Mouse (Mus musculus) urinary bladder, adult 2 months (tissue): Measurements from ENCODE around the gene Gm14496. TPM values are rescaled to one million over a fixed set of nuclear protein-coding genes. Genes with fewer than 3 reads are reported as not detected.
"Not testable (repeated sequence)": the region's sequence is repeated elsewhere in the genome, so short reads cannot be mapped to it uniquely, and the experiment has no call there.

Experiments
- DNase-seq: peaks from one replicate; pipeline ENCODE4 v3.0.0; 2022; ENCODE audit warnings: low spot score
- polyA plus RNA-seq: library from polyadenylated mRNA; depleted of rRNA; stranded (reverse); fragments of >200 nt; gene quantifications from 2 replicates; pipeline ENCODE4 v1.2.3, GENCODE M21; 2012; rRNA removed

The Gm14496 gene
- polyA plus RNA-seq: not detected in 2 replicates

DNA sequence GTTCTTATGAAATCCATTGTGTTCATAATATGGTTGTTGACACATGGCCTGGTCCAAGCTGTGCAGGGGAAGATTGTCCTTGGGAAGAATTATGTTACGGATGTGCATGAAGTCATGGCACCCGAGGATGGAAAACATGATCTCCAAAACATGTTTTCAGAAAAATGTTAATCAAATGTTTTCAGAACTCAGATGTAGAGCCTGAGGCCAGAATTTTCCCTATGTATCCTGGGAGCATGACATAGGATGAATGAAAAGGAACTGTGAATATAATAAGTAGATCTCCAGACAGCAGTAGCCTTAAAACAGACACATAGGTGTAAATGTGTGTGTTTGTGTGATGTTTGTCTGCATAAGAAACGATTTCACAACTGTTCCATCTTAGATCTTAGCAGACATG lies at the start of gene Gm14496:
TSS of gene Gm14496 (plus strand) at position 301 of the 400 bp plus-strand sequence.
- DNase-seq: no peak

DNA sequence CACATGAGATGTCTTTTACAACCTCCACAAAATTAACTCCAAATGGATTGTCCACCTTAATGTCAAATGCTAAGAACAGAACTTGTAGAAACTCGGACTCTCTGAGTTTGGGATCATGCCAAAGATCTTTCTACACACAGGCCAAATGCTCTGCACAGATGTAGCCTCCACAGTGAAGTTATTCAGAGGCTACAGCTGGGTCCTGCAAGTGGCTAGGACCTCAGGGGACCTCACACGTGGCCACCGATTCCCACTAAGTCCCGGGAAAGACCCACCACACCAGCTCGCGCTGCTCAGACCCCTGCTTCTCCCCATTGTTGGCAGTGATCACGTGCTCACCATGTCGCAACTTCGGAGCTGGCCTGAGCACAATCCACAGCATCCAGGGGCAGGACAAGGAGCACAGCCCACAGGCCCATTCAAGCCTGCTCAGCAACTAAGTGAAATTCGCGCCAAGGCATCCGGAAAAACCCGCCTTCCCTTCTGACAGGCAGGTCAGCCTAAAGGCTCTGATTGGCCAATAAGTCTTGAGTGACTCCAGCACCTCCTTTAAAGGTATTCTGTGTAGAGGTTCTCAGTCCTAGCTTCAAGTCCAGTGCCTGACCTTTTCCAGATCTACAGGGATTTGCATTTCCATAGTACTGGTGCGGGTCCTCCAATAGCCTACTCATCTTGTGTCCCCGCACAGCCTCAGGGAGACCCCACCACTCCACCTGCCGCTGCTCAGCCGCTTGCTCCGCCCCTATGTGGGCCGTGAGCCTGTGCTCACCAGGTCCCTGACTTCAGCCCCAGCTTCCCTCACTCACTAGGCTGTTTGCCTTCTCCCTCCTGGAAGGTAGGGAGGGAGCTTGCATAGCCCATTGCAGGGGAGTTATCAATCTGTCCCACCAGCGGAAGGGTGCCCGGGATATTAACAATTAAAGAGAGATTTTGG lies 37.9 kb upstream of the Gm14496 start:
- DNase-seq: not testable (repeated sequence)

DNA sequence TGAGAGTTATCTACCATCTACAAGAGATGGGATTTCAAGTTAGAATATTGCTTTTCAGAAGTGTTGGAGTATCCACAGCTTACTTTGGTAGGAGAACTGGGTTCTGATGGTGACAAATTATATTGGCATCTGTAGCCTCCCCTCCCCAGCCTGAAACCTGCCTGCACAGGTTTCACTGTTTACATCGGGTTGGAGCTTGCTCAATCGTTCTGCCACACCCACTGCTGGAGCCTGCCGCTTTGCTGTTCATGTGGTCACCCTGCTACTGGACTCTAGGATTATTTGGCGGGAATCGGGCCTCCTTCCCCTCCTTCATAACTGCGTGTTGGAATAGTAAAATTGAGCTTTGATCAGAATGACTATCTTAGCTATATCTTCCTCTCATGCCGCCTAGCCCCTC lies 22.5 kb upstream of the Gm14496 start:
- DNase-seq: no peak

DNA sequence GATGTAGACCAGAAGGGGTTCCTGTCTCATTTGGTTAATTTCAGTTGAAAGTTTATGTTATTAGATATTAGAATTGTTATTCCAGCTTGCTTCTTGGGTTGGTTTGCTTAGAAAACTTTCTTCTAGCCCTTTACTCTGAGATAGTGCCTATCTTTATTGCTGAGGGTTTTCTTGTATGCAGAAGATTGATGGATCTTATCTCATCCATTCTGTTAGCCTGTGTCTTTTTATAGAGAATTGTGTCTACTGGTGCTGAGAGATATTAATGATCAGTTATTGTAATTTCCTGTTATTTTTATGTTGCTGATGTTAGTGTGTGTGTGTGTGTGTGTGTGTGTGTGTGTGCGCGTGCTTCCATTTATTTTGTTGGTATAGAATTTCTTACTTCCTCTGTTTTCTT lies 21.7 kb upstream of the Gm14496 start:
- DNase-seq: no peak

DNA sequence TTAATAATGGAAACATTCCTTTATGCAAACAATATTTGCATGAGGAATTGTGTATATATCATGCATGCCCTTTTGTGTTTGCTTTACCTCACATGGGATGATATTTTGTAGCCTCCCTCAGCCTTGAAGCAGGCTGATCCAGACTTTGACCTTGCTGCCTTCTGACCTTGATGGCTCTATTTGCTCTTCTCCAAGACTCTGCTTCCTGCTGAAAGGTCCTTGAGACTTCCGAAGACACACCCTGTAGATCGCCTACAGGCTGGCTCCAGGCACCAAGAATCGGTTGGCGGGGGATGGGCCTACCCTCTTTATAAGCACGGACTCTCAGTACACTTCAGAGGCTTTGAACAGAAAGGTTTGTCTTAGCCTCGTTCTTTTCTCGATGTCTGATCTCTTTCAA lies 9.0 kb upstream of the Gm14496 start:
- DNase-seq: not testable (repeated sequence)

Other genes starting within 250 kb of the Gm14496 start
- gene Myt1, start 227.8 kb upstream of the Gm14496 start, polyA plus RNA-seq: 0.03 and 0.06 TPM in 2 replicates
- gene Pcmtd2, start 153.3 kb upstream of the Gm14496 start, polyA plus RNA-seq: 43.8 and 51.5 TPM in 2 replicates
- gene Polr3k, start 126.8 kb upstream of the Gm14496 start, polyA plus RNA-seq: 20.5 and 23.0 TPM in 2 replicates